Mouse (Mus musculus): Measurements from ENCODE around the gene Cemip. TPM values are rescaled to one million over a fixed set of nuclear protein-coding genes. Genes with fewer than 3 reads are reported as not detected.

Gene Cemip
- polyA plus RNA-seq, 1 experiment from 2014 or later = 0.51 TPM

GRCm38 (mm10) chr7:84019381-84019780 is 66.9 kb downstream of the Cemip start:
- H3K4me1 ChIP-seq = 0 out of 2 replicates have a peak, but pooled peaks cover 8% of the 10 kb centered on the region
- H3K27ac ChIP-seq = no peak overlapping the region
- no peaks in the 10 kb centered on the region for H3K9me3 ChIP-seq
- H3K27me3 ChIP-seq (replicated peaks) = no peaks in the 10 kb centered on the region
- H3K4me3 ChIP-seq (replicated peaks) = no peak overlapping the region
- H3K36me3 ChIP-seq = no peaks in the 10 kb centered on the region
- ATAC-seq (ENCODE audit: insufficient read depth, low FRiP score, low read depth) = no peak
- no peak overlapping the region for H3K9ac ChIP-seq
- no peak overlapping the region for H3K4me2 ChIP-seq

DNA sequence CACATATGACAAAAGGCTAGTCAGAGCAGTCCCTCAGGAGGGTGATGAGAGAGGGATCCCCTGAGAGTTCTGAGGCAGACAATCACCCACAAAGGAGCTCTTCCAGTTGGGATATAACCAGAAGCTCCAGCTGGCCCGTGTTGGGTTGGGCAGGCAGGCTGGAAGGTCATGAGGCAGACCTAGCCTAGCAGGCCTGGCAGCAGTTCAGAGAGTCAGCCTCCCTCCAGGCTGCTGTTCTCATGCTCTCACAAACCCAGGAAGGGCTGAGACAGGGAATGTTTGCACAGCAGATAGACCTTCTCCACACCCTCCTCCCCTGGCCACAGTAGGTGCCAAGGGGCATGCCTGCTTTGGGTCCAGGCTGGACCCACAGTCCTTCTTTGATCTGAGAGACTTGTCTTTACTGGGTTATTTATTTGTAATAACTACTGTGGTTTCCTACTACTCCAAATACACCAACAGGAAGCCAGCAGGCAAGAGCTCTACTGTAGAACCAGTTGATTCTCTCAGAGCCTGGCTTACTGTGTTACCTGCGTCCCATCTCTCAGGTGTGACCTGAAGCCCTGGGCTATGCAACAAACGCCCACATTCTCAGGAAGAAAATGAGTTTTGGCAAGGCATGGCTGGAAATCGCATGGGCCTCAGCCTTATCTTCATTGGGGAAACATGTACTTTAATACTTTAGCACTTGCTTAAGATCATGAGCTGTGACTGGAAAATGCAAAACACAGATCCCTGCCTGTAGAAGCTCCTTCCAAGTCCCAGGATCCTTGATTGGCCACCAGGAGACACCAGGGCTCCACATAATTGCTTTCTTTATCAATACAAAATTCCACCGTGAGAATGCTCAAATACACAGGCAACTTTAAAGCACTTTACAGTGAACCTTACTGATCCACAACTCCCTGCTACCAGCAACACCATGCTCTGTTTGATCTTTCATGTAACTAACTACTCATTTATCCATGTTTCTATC is 67.7 kb downstream of the Cemip start:
- H3K27me3 ChIP-seq (replicated peaks) = no peaks in the 10 kb centered on the region
- WGBS = 50% methylated on average over 5 of the region's 5 CpGs
- peak; percentile 67 for ATAC-seq (ENCODE audit: insufficient read depth, low FRiP score, low read depth)
- no peaks in the 10 kb centered on the region for H3K36me3 ChIP-seq
- H3K4me3 ChIP-seq (replicated peaks) = no peak overlapping the region
- H3K4me2 ChIP-seq = no peak overlapping the region
- no peak overlapping the region for H3K9ac ChIP-seq
- H3K27ac ChIP-seq = 0 out of 2 replicates have a peak overlapping the region, but pooled peaks have one; percentile 2
- 0 out of 2 replicates have a peak, but pooled peaks cover 8% of the 10 kb centered on the region for H3K4me1 ChIP-seq
- no peaks in the 10 kb centered on the region for H3K9me3 ChIP-seq

GRCm38 (mm10) chr7:84015050-84015449 is 71.3 kb downstream of the Cemip start:
- no peak overlapping the region for H3K27ac ChIP-seq
- no peak overlapping the region for H3K4me2 ChIP-seq
- no peak for ATAC-seq (ENCODE audit: insufficient read depth, low FRiP score, low read depth)
- 69% methylated on average over 1 of the region's 1 CpGs for WGBS
- no peaks in the 10 kb centered on the region for H3K9me3 ChIP-seq
- H3K4me1 ChIP-seq = 0 out of 2 replicates have a peak, but pooled peaks cover 8% of the 10 kb centered on the region
- no peaks in the 10 kb centered on the region for H3K36me3 ChIP-seq
- H3K9ac ChIP-seq = no peak overlapping the region
- H3K27me3 ChIP-seq (replicated peaks) = no peaks in the 10 kb centered on the region
- no peak overlapping the region for H3K4me3 ChIP-seq (replicated peaks)

- Histone ChIP-seq H3K9me3 (no peaks in the 10 kb centered on the region), H3K36me3 (no peaks in the 10 kb centered on the region), H3K27ac (no peak overlapping the region), H3K4me1 (0 out of 2 replicates have a peak, but pooled peaks cover 8% of the 10 kb centered on the region), H3K4me2 (no peak overlapping the region), H3K9ac (no peak overlapping the region), H3K4me3 (replicated peaks) (no peak overlapping the region), H3K27me3 (replicated peaks) (no peaks in the 10 kb centered on the region)
- 73% methylated on average over 4 of the region's 4 CpGs for WGBS
- ATAC-seq (ENCODE audit: insufficient read depth, low FRiP score, low read depth) = no peak
Observed at GRCm38 (mm10) chr7:84013656-84014055, 72.6 kb downstream of the Cemip start.

DNA sequence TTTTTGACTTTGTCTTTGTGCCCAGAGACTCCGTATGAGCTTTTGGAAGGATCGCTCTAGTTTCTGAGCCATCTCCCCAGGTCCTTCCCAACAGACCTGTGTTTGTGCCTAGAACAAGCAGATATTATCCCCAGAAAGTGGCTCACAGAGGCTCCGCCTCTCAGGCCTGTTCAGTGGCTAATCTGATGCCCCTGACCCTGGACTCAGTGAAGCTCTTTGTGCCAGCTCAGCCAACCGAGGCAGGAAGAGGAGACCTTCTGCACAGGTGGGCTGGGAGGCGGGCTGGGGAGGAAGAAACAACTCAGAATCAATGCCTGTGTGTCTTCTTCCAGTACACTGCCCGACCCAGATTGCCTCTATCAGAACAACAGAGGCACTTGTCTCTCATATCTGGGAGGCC is 81.9 kb downstream of the Cemip start:
- no peak overlapping the region for H3K27ac ChIP-seq
- H3K4me2 ChIP-seq = no peak overlapping the region
- WGBS = 67% methylated on average over 6 of the region's 6 CpGs
- H3K9me3 ChIP-seq = no peaks in the 10 kb centered on the region
- H3K9ac ChIP-seq = no peak overlapping the region
- H3K4me3 ChIP-seq (replicated peaks) = no peak overlapping the region
- ATAC-seq (ENCODE audit: insufficient read depth, low FRiP score, low read depth) = no peak
- no peaks in the 10 kb centered on the region for H3K36me3 ChIP-seq
- no peaks in the 10 kb centered on the region for H3K4me1 ChIP-seq
- no peaks in the 10 kb centered on the region for H3K27me3 ChIP-seq (replicated peaks)

GRCm38 (mm10) chr7:84001516-84001915 is 84.8 kb downstream of the Cemip start:
- Histone ChIP-seq H3K4me3 (replicated peaks) (no peak overlapping the region), H3K9ac (no peak overlapping the region), H3K36me3 (no peaks in the 10 kb centered on the region), H3K4me1 (no peaks in the 10 kb centered on the region), H3K9me3 (no peaks in the 10 kb centered on the region), H3K4me2 (no peak overlapping the region), H3K27me3 (replicated peaks) (no peaks in the 10 kb centered on the region), H3K27ac (no peak overlapping the region)
- 84% methylated on average over 3 of the region's 3 CpGs for WGBS
- no peak for ATAC-seq (ENCODE audit: insufficient read depth, low FRiP score, low read depth)

DNA sequence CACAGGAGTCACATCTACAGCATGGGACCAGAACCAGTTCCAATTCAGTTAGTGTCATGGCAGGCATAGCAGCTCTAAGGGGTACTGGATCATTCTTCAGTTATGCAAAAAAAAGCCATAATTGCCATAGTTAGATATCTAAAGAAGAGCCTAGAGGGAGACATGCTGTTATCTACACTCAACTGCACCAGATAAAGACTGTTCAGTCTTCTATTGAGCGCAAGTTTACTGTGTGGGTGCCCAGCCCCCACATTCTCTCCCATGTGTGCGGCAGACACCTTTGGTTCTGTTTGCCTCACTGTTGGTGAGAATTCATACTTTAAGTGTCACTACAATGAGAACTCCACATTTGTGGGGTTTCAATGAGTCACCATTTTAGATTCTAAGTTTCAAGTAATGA is 85.6 kb downstream of the Cemip start:
- H3K27me3 ChIP-seq (replicated peaks) = no peaks in the 10 kb centered on the region
- ATAC-seq (ENCODE audit: insufficient read depth, low FRiP score, low read depth) = no peak
- no peak overlapping the region for H3K27ac ChIP-seq
- no peak overlapping the region for H3K4me3 ChIP-seq (replicated peaks)
- no peak overlapping the region for H3K9ac ChIP-seq
- no peaks in the 10 kb centered on the region for H3K4me1 ChIP-seq
- no peak overlapping the region for H3K4me2 ChIP-seq
- no peaks in the 10 kb centered on the region for H3K36me3 ChIP-seq
- 89% methylated on average over 2 of the region's 2 CpGs for WGBS
- no peaks in the 10 kb centered on the region for H3K9me3 ChIP-seq

- no peaks in the 10 kb centered on the region for H3K36me3 ChIP-seq
- H3K4me3 ChIP-seq (replicated peaks) = no peak overlapping the region
- ATAC-seq (ENCODE audit: insufficient read depth, low FRiP score, low read depth) = no peak
- H3K4me2 ChIP-seq = no peak overlapping the region
- H3K4me1 ChIP-seq = no peaks in the 10 kb centered on the region
- H3K9ac ChIP-seq = no peak overlapping the region
- H3K27ac ChIP-seq = no peak overlapping the region
- H3K27me3 ChIP-seq (replicated peaks) = no peaks in the 10 kb centered on the region
- WGBS = 74% methylated on average over 1 of the region's 1 CpGs
- H3K9me3 ChIP-seq = no peaks in the 10 kb centered on the region
Observed at GRCm38 (mm10) chr7:83999647-84000046, 86.7 kb downstream of the Cemip start.

- Histone ChIP-seq H3K4me2 (no peak overlapping the region), H3K4me1 (no peaks in the 10 kb centered on the region), H3K4me3 (replicated peaks) (no peak overlapping the region), H3K27me3 (replicated peaks) (no peaks in the 10 kb centered on the region), H3K36me3 (no peaks in the 10 kb centered on the region), H3K27ac (no peak overlapping the region), H3K9ac (no peak overlapping the region), H3K9me3 (no peaks in the 10 kb centered on the region)
- 95% methylated on average over 1 of the region's 1 CpGs for WGBS
- no peak for ATAC-seq (ENCODE audit: insufficient read depth, low FRiP score, low read depth)
Observed at GRCm38 (mm10) chr7:83994348-83994747, 92.0 kb downstream of the Cemip start.

DNA sequence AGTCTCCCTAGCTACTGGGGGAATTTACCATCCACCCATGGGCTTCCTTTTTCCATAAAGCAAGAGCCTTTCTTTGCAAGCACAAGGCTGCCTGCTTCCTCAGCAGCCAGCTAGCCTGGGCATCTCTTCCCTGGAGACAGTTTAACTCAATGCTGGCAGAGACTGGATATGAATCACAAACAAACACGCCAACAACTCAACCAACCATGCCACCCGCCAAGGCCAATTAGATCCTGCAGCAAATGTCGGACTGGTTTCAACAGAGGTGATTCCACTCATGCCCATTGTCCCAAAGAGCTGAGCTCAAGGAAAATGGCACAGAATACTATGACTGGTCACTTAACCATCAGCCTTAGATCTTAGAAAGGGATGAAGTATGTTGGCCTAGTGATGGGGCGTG is 97.0 kb downstream of the Cemip start:
- Histone ChIP-seq H3K4me3 (replicated peaks) (no peak overlapping the region), H3K4me2 (no peak overlapping the region), H3K9me3 (no peaks in the 10 kb centered on the region), H3K4me1 (no peaks in the 10 kb centered on the region), H3K27ac (no peak overlapping the region), H3K36me3 (no peaks in the 10 kb centered on the region), H3K27me3 (replicated peaks) (no peaks in the 10 kb centered on the region), H3K9ac (no peak overlapping the region)
- 88% methylated on average over 4 of the region's 4 CpGs for WGBS
- ATAC-seq (ENCODE audit: insufficient read depth, low FRiP score, low read depth) = no peak

GRCm38 (mm10) chr7:83985751-83986150 is 100.6 kb downstream of the Cemip start:
- H3K4me2 ChIP-seq = no peak overlapping the region
- WGBS = 79% methylated on average over 2 of the region's 2 CpGs
- H3K4me1 ChIP-seq = no peaks in the 10 kb centered on the region; the same call in 1 of the 2 replicates
- ATAC-seq (ENCODE audit: insufficient read depth, low FRiP score, low read depth) = no peak
- H3K9ac ChIP-seq = no peak overlapping the region
- H3K27ac ChIP-seq = no peak overlapping the region
- no peak overlapping the region for H3K4me3 ChIP-seq (replicated peaks)
- no peaks in the 10 kb centered on the region for H3K27me3 ChIP-seq (replicated peaks)
- no peaks in the 10 kb centered on the region for H3K36me3 ChIP-seq
- no peaks in the 10 kb centered on the region for H3K9me3 ChIP-seq

- no peak overlapping the region for H3K4me2 ChIP-seq
- H3K9ac ChIP-seq = no peak overlapping the region
- WGBS = 66% methylated on average over 2 of the region's 2 CpGs
- no peaks in the 10 kb centered on the region; the same call in 1 of the 2 replicates for H3K4me1 ChIP-seq
- ATAC-seq (ENCODE audit: insufficient read depth, low FRiP score, low read depth) = peak; percentile 43; the same call in 1 of the 2 replicates
- H3K27ac ChIP-seq = no peak overlapping the region
- no peaks in the 10 kb centered on the region for H3K36me3 ChIP-seq
- no peak overlapping the region for H3K4me3 ChIP-seq (replicated peaks)
- no peaks in the 10 kb centered on the region for H3K9me3 ChIP-seq
- H3K27me3 ChIP-seq (replicated peaks) = no peaks in the 10 kb centered on the region
Observed at GRCm38 (mm10) chr7:83982566-83982965, 103.7 kb downstream of the Cemip start.
